Mouse (Mus musculus) monocyte, adult 59 days (primary cell): ENCODE measurements around the gene Ankrd13d. TPM values are rescaled to one million over a fixed set of nuclear protein-coding genes. Genes with fewer than 3 reads are reported as not detected.

Source experiments
- total RNA-seq, 2 experiments: library from RNA; stranded (reverse); gene quantifications; one replicate each; pipeline ENCODE4 v1.2.4; 2023

Ankrd13d gene
- total RNA-seq, result 10 to 100 TPM; 18.4 to 19.2 TPM

DNA sequence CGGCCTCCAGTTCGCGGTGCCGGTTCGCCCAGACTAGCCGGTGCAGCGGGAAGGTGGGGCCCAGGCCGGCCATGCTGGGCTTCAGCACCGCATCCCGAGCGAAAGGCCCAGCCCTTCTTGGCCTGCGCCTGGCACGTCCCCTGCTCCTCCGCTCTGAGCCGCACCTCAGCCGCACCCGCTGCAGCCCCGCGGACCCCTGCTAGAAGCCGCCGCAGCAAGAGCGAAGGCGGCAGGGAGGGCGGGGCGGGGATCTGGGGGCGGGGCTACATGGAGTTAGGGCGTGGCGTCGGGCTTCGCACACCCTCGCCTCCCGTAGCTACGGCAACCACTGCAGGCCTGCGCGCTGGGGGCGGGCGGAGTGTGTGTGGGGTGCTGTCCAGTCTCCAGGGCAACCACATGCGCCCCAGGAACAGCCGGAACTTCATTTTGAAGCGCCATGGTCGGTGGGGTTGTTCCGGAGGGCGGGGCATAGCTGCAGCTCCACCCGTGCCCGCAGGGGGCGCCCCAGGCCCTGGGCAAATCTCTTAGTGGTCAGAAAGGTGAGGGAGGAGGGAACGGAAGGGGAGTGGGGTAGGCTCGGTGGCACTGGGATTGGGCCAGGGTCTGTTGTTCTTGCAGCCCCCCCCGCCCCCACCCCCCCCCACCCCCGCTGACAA lies at the start of gene Ankrd13d:
TSS of gene Ankrd13d (minus strand) at position 240 of the 656 bp plus-strand sequence.

DNA sequence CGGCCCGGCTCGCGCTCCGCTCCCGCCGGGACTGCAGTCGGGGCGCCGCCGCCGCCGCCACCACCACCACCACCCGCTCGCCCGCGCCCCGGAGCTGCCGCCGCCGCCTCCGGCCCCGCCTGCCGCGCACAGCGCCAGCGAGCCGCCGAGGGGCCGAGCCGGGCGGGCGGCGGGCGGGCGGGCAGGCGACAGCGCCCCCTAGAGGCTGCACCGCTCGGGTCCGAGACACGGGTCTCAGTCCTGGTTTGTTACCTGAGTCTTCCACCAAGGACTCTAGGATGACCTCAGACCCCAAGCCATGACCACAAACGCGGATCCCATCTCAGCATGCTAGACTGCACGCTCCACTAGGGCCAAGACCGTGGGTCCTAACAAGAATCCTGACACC lies 23.2 kb upstream of the Ankrd13d start, which contains the start of gene Grk2:
TSS of gene Grk2 (minus strand) at position 33 of the 388 bp plus-strand sequence.

DNA sequence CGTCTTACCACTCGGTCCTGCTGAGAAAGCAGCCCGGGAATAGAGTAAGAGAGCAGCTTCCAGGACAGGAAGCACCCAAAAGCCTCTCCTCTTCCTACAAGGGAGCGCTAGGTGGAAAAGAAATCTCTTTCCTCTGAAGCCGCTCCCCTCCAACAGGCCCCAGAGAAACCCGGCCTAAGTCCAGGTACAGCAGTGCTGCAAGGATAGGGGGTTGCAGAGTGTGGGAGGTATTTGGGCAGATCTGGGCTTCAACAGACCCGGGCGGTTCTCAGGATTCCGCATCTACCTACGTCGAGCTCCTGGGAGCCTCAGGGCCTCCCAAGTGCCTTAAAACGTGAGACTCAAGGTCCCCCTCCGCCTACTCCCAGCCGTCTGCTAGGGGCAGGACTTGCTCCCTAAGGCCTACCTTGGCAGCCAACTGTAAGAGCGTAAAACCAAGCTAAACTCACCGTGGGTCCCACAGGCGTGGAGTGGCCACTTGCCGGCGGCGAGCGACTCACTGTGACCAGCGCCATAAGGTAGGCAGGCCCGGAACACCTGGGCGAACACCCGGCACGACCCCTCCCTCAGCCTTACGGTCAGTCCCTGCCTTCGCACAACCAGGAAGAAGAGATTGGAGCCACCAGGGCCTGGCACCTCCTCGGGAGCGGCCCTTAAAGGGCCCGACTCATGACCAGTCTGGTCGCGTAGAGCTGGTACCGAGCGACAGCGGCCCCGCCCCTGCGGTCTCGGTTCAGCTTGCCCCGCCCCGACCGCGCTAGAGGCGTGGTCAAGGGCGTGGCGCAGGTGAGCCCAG lies 14.2 kb downstream of the Ankrd13d start, which contains the start of gene Ssh3:
TSS of gene Ssh3 (minus strand) at position 615 of the 796 bp plus-strand sequence.

DNA sequence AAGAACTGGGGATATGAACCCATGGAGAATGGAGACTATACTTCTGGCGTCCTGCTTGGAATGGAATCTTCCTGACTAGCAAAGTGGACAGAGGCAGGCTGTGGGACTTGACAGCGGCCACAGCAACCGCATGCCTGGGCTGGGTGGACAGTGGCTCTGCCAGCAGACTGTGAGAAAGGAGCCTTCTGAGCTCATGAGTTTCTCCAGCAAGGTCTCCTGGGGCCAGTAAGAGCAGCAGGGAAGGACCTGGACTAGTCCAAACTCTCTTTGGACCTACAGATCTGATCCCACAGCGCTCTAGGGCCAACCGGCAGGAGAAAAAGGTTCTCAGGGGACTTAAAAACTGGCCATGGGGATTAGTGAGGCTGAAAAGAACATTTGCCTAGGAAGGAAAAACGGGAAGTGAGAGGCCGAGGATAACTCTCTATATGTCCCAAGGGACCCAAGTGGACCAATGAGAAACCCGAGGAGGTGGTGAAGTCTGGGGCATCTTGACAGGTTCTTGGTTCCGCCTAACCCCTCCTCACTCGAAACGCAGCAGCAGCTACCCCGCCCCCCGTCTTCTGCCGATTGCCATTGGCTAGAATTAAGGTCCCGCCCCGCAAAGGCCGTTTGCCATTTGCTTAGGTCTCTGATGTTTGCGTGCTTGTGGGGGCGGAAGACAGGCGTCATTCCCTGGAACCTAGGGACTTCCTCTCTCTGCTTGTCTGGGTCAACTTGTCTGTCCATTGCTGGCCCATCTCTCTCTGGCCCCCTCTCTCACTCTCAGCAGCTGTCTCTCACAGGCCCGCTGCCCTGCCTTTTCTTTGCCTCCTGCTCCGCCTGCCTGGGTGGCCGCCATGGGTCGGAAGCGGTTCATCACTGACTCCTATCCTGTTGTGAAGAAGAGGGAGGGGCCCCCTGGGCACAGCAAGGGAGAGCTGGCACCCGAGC lies 51.4 kb downstream of the Ankrd13d start, which contains the start of gene Pold4:
TSS of gene Pold4 (plus strand) at position 647 of the 933 bp plus-strand sequence.

Other genes starting within 250 kb of the Ankrd13d start
- 100 to 1,000 TPM; 150 to 173 TPM for gene Gstp1, start 245.2 kb downstream of the Ankrd13d start, total RNA-seq
- gene Gstp2, start 237.1 kb downstream of the Ankrd13d start, total RNA-seq, result 10 to 100 TPM; 15.3 to 58.8 TPM
- gene Gstp3, start 223.6 kb downstream of the Ankrd13d start, total RNA-seq, result 1 to 10 TPM; 6.8 to 7.6 TPM
- gene Cabp2, start 201.6 kb downstream of the Ankrd13d start, total RNA-seq, result not detected
- 100 to 1,000 TPM; 250 to 306 TPM for gene Cdk2ap2, start 186.0 kb downstream of the Ankrd13d start, total RNA-seq
- gene Pitpnm1, start 183.1 kb downstream of the Ankrd13d start, total RNA-seq, result 100 to 1,000 TPM; 399 to 422 TPM
- gene Aip, start 157.3 kb downstream of the Ankrd13d start, total RNA-seq, result 100 to 1,000 TPM; 105 to 131 TPM
- under 1 TPM; 0.31 to 0.43 TPM for gene Gpr152, start 143.3 kb downstream of the Ankrd13d start, total RNA-seq
- 10 to 100 TPM in 1 of 2 experiments, 1 to 10 TPM in 1; 5.6 to 10.1 TPM for gene Cabp4, start 139.1 kb downstream of the Ankrd13d start, total RNA-seq
- gene Coro1b, start 134.5 kb downstream of the Ankrd13d start, total RNA-seq, result 100 to 1,000 TPM; 435 to 477 TPM
- gene Ptprcap, start 129.5 kb downstream of the Ankrd13d start, total RNA-seq, result 10 to 100 TPM; 13.1 to 17.2 TPM
- gene Rps6kb2, start 119.8 kb downstream of the Ankrd13d start, total RNA-seq, result 10 to 100 TPM; 41.7 to 47.8 TPM
- gene Carns1, start 107.7 kb downstream of the Ankrd13d start, total RNA-seq, result 1 to 10 TPM; 5.7 to 6.3 TPM
- gene Tbc1d10c, start 91.9 kb downstream of the Ankrd13d start, total RNA-seq, result 10 to 100 TPM; 29.8 to 31.7 TPM
- gene Ppp1ca, start 91.1 kb downstream of the Ankrd13d start, total RNA-seq, result 100 to 1,000 TPM; 360 to 389 TPM
- gene Rad9a, start 81.5 kb downstream of the Ankrd13d start, total RNA-seq, result 10 to 100 TPM; 32.7 to 35.4 TPM
- gene Clcf1, start 68.9 kb downstream of the Ankrd13d start, total RNA-seq, result 10 to 100 TPM; 29.0 to 34.8 TPM
- gene AC109138.7, start 68.8 kb downstream of the Ankrd13d start, total RNA-seq, result not detected
- gene Pold4, start 51.2 kb downstream of the Ankrd13d start, total RNA-seq, result 100 to 1,000 TPM; 108 to 115 TPM
- gene Ssh3, start 14.0 kb downstream of the Ankrd13d start, total RNA-seq, result 10 to 100 TPM; 50.8 to 51.4 TPM
- 100 to 1,000 TPM; 425 to 438 TPM for gene Grk2, start 23.1 kb upstream of the Ankrd13d start, total RNA-seq
- gene Kdm2a, start 115.1 kb upstream of the Ankrd13d start, total RNA-seq, result 100 to 1,000 TPM; 128 to 130 TPM
- gene Rhod, start 156.3 kb upstream of the Ankrd13d start, total RNA-seq, result under 1 TPM in 1 of 2 experiments, not detected in 1; 0.42 TPM
- not detected for gene Syt12, start 194.3 kb upstream of the Ankrd13d start, total RNA-seq
- not detected for gene 2010003K11Rik, start 215.4 kb upstream of the Ankrd13d start, total RNA-seq
- gene Pcx, start 227.3 kb upstream of the Ankrd13d start, total RNA-seq, result 1 to 10 TPM; 1.4 to 2.1 TPM